Mouse (Mus musculus): ENCODE measurements around the gene Ccdc141.

The Ccdc141 gene

GRCm38 (mm10) chr2:77175411-77175810 lies 5.0 kb upstream of the Ccdc141 start:
- intact Hi-C loops (cut with DNase I): no loop called here

- intact Hi-C loops (cut with DNase I): no loop called here
These were observed 3.9 kb upstream of the Ccdc141 start for GRCm38 (mm10) chr2:77174313-77174712.

GRCm38 (mm10) chr2:77173821-77174220 lies 3.4 kb upstream of the Ccdc141 start:
- intact Hi-C loops (cut with DNase I): no loop called here

- intact Hi-C loops (cut with DNase I): no loop called here
These were observed 2.9 kb upstream of the Ccdc141 start for GRCm38 (mm10) chr2:77173366-77173765.

- intact Hi-C loops (cut with DNase I): no loop called here
These were observed 1.8 kb upstream of the Ccdc141 start for GRCm38 (mm10) chr2:77172241-77172671.

GRCm38 (mm10) chr2:77171444-77172240 lies 1.2 kb upstream of the Ccdc141 start:
- intact Hi-C loops (cut with DNase I): no loop called here

GRCm38 (mm10) chr2:77169916-77170632 lies 362 bp downstream of the Ccdc141 start:
- intact Hi-C loops (cut with DNase I): no loop called here

GRCm38 (mm10) chr2:77169218-77169617 lies 1.2 kb downstream of the Ccdc141 start:
- intact Hi-C loops (cut with DNase I): no loop called here

- intact Hi-C loops (cut with DNase I): no loop called here
These were observed 1.7 kb downstream of the Ccdc141 start for GRCm38 (mm10) chr2:77168781-77169180.

- intact Hi-C loops (cut with DNase I): no loop called here
These were observed 2.3 kb downstream of the Ccdc141 start for GRCm38 (mm10) chr2:77168081-77168685.

GRCm38 (mm10) chr2:77166366-77166765 lies 4.1 kb downstream of the Ccdc141 start:
- intact Hi-C loops (cut with DNase I): no loop called here

- intact Hi-C loops (cut with DNase I): no loop called here
These were observed 5.8 kb downstream of the Ccdc141 start for GRCm38 (mm10) chr2:77164662-77165061.

GRCm38 (mm10) chr2:77163381-77163780 lies 7.1 kb downstream of the Ccdc141 start:
- intact Hi-C loops (cut with DNase I): no loop called here

GRCm38 (mm10) chr2:77162135-77162534 lies 8.3 kb downstream of the Ccdc141 start:
- intact Hi-C loops (cut with DNase I): no loop called here

GRCm38 (mm10) chr2:77157546-77157945 lies 12.9 kb downstream of the Ccdc141 start:
- intact Hi-C loops (cut with DNase I): no loop called here

- intact Hi-C loops (cut with DNase I): no loop called here
These were observed 16.4 kb downstream of the Ccdc141 start for GRCm38 (mm10) chr2:77154080-77154479.

GRCm38 (mm10) chr2:77151255-77151654 lies 19.2 kb downstream of the Ccdc141 start:
- intact Hi-C loops (cut with DNase I): no loop called here

- intact Hi-C loops (cut with DNase I): no loop called here
These were observed 20.9 kb downstream of the Ccdc141 start for GRCm38 (mm10) chr2:77149576-77149975.

- intact Hi-C loops (cut with DNase I): no loop called here
These were observed 22.2 kb downstream of the Ccdc141 start for GRCm38 (mm10) chr2:77148215-77148614.

GRCm38 (mm10) chr2:77146968-77147367 lies 23.5 kb downstream of the Ccdc141 start:
- intact Hi-C loops (cut with DNase I): no loop called here

- intact Hi-C loops (cut with DNase I): no loop called here
These were observed 24.1 kb downstream of the Ccdc141 start for GRCm38 (mm10) chr2:77146291-77146690.

GRCm38 (mm10) chr2:77143536-77143935 lies 26.9 kb downstream of the Ccdc141 start:
- intact Hi-C loops (cut with DNase I): no loop called here
